Mouse (Mus musculus): ENCODE results near the gene Sel1l2.

DNA sequence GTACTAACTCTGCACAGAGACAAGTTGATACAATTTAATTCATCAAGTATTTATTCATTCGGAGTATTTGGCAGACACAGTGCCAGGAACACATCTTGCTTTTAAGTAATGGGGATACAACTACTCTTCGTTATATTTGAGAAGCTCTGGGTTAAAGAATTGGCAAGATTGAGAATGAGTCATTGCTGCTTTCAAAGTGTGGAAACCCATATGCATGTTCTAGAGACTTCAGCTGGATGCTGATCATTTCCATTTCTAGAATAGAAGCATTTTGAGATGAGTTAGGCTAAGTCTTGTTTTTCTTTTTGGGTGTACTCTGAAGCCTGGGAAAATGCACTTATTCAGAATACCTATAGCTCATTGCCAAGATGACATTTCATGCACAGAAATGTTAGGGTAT is 95.7 kb downstream of the Sel1l2 start:
- TF ChIP-seq CTCF (IDR thresholded peaks at IDR 0.05; ENCODE audit: extremely low read depth, insufficient read length, insufficient replicate concordance, low read depth, low read length) (no peak), POLR2A (IDR thresholded peaks at IDR 0.05; ENCODE audit: low read depth, low read length) (no peak)
